Mouse (Mus musculus): ENCODE results near the gene Csrnp1. TPM values are rescaled to one million over a fixed set of nuclear protein-coding genes. Genes with fewer than 3 reads are reported as not detected.

Gene Csrnp1
- total RNA-seq, 2 experiments from 2014 or later, result 28.7 to 31.3 TPM

- TF ChIP-seq CTCF (IDR thresholded peaks at IDR 0.05), result no peak
- Histone ChIP-seq H3K4me3 (peak within 1 kb of the TSS; percentile 87), H3K27ac (peak within 1 kb of the TSS; percentile 88)
- peak; percentile 90 to 93 for DNase-seq (ENCODE audit: extremely low spot score in 1 of 2, low spot score in 2 of 2)
- intact Hi-C loops (cut with DNase I), result no loop called here
These were observed 47.3 kb downstream of the Csrnp1 start, which contains the start of the genes Gorasp1 and Ttc21a for GRCm38 (mm10) chr9:119937005-119937773. TSS of gene Gorasp1 (minus strand) at chr9:119937565. TSS of gene Ttc21a (plus strand) at chr9:119937606.

- DNase-seq (ENCODE audit: extremely low spot score in 1 of 2, low spot score in 2 of 2), result no peak
- intact Hi-C loops (cut with DNase I), result no loop called here
- H3K4me3 ChIP-seq, result no peak overlapping the region
These were observed 50.8 kb downstream of the Csrnp1 start for GRCm38 (mm10) chr9:119933675-119934074.

DNA sequence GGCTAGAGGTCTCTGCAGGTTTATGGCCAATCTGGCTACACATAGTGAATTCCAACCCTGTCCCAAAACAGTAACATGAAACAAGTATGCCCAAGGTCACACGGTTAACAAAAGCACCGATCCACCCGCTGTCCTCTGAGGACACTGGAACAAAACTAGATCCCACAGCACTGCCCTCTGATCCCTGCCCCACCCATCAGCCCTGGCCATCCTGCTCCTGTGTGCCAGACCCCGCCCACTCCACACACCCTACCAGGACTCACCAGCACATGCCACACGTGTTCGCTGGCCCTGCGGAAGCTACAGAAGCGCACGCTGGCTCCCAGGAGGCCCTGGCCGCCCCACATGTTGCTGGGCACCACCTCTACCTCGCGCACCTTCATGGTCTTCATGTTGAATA, 52.1 kb downstream of the Csrnp1 start:
- H3K4me3 ChIP-seq, result no peak overlapping the region
- no peak overlapping the region for H3K27ac ChIP-seq
- intact Hi-C loops (cut with DNase I), result no loop called here
- DNase-seq (ENCODE audit: extremely low spot score in 1 of 2, low spot score in 2 of 2), result no peak
- no peak for TF ChIP-seq CTCF (IDR thresholded peaks at IDR 0.05)

More at GRCm38 (mm10) chr9:119933675-119934074, 50.8 kb downstream of the Csrnp1 start:
- no peak overlapping the region for H3K27ac ChIP-seq
- TF ChIP-seq CTCF (IDR thresholded peaks at IDR 0.05), result no peak

DNA sequence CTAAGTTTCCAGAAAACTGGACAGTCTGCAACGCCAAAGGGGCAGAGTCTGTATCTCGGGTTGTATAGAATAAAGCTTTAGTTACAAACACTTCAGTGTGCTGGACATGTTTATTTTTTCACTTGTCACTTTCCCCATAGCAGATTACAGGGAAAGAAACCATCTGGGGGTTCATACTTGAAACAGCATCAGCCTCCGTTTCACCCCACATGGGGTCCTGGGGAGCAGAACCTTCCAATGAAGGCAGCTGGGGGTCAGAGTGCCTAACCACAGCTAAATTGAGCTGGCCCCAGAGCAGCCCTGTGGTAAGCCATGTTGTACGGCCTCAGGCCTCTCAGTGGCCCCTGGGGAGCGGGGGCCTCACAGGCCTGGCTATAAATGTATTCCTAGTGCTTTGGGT, 58.0 kb downstream of the Csrnp1 start:
- no peak for TF ChIP-seq CTCF (IDR thresholded peaks at IDR 0.05)
- DNase-seq (ENCODE audit: extremely low spot score in 1 of 2, low spot score in 2 of 2), result no peak
- intact Hi-C loops (cut with DNase I), result no loop called here
- H3K27ac ChIP-seq, result no peak overlapping the region
- no peak overlapping the region for H3K4me3 ChIP-seq

DNA sequence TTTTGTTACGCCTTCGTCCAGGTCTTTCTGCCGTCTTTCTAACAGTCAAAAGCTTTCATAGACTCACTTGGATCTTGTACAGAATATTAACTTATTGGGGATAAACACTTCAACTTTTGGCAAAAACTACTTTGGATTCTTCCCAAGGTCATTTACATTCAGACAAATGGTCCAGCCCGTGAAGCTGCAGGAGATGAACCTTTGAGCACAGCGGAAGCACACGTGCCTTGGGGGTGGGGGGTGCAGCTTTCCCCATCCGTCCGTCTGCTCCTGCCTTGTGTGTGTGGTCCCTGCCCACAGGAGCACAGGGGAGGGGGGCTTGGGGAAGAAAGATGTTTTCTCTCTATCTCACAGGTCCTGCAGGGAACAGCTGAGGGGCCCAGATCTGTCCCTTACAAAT, 58.7 kb downstream of the Csrnp1 start:
- DNase-seq (ENCODE audit: extremely low spot score in 1 of 2, low spot score in 2 of 2), result no peak
- no peak overlapping the region for H3K4me3 ChIP-seq
- no peak overlapping the region for H3K27ac ChIP-seq
- intact Hi-C loops (cut with DNase I), result no loop called here
- TF ChIP-seq CTCF (IDR thresholded peaks at IDR 0.05), result no peak

DNA sequence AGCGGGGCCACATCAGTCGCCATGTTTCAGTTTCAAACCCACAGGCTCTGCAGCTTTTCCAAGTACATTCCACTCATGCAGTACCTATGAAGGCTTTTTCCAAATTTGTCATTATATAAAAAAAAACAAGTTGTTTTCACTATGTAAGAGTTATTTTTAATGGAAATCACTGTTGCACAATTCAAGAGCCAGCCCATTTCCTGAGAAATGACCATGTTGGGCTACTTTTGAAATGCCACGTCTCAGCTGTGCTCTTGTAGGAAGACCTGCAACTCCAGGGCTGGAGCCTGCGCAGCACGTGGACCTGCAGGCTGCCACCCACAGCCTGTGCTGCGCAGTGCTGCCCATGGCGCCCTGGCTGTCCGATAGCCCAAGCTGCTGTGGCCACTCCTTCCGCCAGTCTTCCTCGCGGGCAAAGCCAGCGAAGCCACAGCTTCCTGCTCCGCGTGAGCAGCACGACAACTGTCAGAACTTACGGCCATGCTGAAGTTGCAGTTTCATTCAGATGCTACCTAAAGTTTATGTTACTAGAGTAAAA, 59.3 kb downstream of the Csrnp1 start:
- no peak overlapping the region for H3K27ac ChIP-seq
- H3K4me3 ChIP-seq, result no peak overlapping the region
- no peak for TF ChIP-seq CTCF (IDR thresholded peaks at IDR 0.05)
- DNase-seq (ENCODE audit: extremely low spot score in 1 of 2, low spot score in 2 of 2), result no peak
- intact Hi-C loops (cut with DNase I), result no loop called here

GRCm38 (mm10) chr9:119923462-119923861, 61.0 kb downstream of the Csrnp1 start:
- no peak overlapping the region for H3K27ac ChIP-seq
- no peak for DNase-seq (ENCODE audit: extremely low spot score in 1 of 2, low spot score in 2 of 2)
- intact Hi-C loops (cut with DNase I), result no loop called here
- H3K4me3 ChIP-seq, result no peak overlapping the region
- no peak for TF ChIP-seq CTCF (IDR thresholded peaks at IDR 0.05)

Other genes with a start within 250 kb of the Csrnp1 start
- under 1 TPM; 0.16 to 0.25 TPM for gene Scn11a, start 159.2 kb downstream of the Csrnp1 start, total RNA-seq (2021)
- gene Wdr48, start 89.8 kb downstream of the Csrnp1 start, total RNA-seq (2021), result 10 to 100 TPM; 79.3 to 85.8 TPM
- gene Gorasp1, start 47.1 kb downstream of the Csrnp1 start, total RNA-seq (2021), result 10 to 100 TPM; 30.7 to 38.0 TPM
- under 1 TPM; 0.45 to 0.77 TPM for gene Ttc21a, start 47.1 kb downstream of the Csrnp1 start, total RNA-seq (2021)
- under 1 TPM; 0.14 to 0.20 TPM for gene Xirp1, start 38.9 kb upstream of the Csrnp1 start, total RNA-seq (2021)
- gene Cx3cr1, start 85.2 kb upstream of the Csrnp1 start, total RNA-seq (2021), result 10 to 100 TPM; 28.6 to 30.9 TPM
- gene Ccr8, start 107.5 kb upstream of the Csrnp1 start, total RNA-seq (2021), result not detected
- gene Slc25a38, start 125.7 kb upstream of the Csrnp1 start, total RNA-seq (2021), result 10 to 100 TPM; 24.3 to 24.9 TPM
- 100 to 1,000 TPM; 398 to 400 TPM for gene Rpsa, start 143.0 kb upstream of the Csrnp1 start, total RNA-seq (2021)
- gene Mobp, start 165.0 kb upstream of the Csrnp1 start, total RNA-seq (2021), result 100 to 1,000 TPM; 177 to 214 TPM